Mouse (Mus musculus) intestine, embryonic 16.5 days (tissue): Measurements from ENCODE around the gene Evi2. TPM values are rescaled to one million over a fixed set of nuclear protein-coding genes. Genes with fewer than 3 reads are reported as not detected.

ENCODE experiments used
- ATAC-seq: fragments of 200-750 bp; cut with Nextera tagmentation; 2 replicates; pipeline ENCODE4 v1.8.0; 2017; ENCODE audit warnings: moderate TSS enrichment, moderate library complexity
- H3K27ac ChIP-seq: fragments of 300-500 bp; sonication (generic); 2 replicates; pipeline ENCODE4 v1.5.1; 2014; ENCODE audit warnings: mild to moderate bottlenecking, low read length
- H3K27me3 ChIP-seq: fragments of 300-500 bp; sonication (generic); replicated peaks from 2 replicates; pipeline ENCODE4 v1.6.1; 2014; ENCODE audit warnings: low read length, control low read depth, mixed read lengths; ENCODE audit not compliant: control insufficient read depth, insufficient read depth
- H3K36me3 ChIP-seq: fragments of 300-500 bp; sonication (generic); 2 replicates; pipeline ENCODE4 v1.6.1; 2014; ENCODE audit warnings: low read length, control low read depth; ENCODE audit not compliant: control insufficient read depth, insufficient read depth
- H3K4me1 ChIP-seq: fragments of 300-500 bp; sonication (generic); 2 replicates; pipeline ENCODE4 v1.6.1; 2014; ENCODE audit warnings: low read length, control low read depth, mixed read lengths; ENCODE audit not compliant: control insufficient read depth, insufficient read depth
- H3K4me2 ChIP-seq: fragments of 300-500 bp; sonication (generic); 2 replicates; pipeline ENCODE4 v1.6.1; 2014; ENCODE audit warnings: low read depth, low read length, control low read depth
- H3K4me3 ChIP-seq: fragments of 300-500 bp; sonication (generic); 2 replicates; pipeline ENCODE4 v1.5.1; 2014; ENCODE audit warnings: mild to moderate bottlenecking, low read length
- H3K9ac ChIP-seq: fragments of 300-500 bp; sonication (generic); 2 replicates; pipeline ENCODE4 v1.6.1; 2014; ENCODE audit warnings: low read depth, low read length
- H3K9me3 ChIP-seq: fragments of 300-500 bp; sonication (generic); 2 replicates; pipeline ENCODE4 v1.6.1; 2016; ENCODE audit warnings: low read length, control low read depth; ENCODE audit not compliant: control insufficient read depth
- WGBS: fragments of 180-500 bp; shearing (Covaris S2); extraction: QIAGEN DNeasy Blood & Tissue Kit; methylation state at CpG from one replicate; pipeline ENCODE4 v1.1.7; 2014; 5-methylcytosine and 5-hydroxymethylcytosine counted together
- polyA plus RNA-seq: library from polyadenylated mRNA; unstranded; fragments of >200 nt; fragmentation: Nextera tagmentation; extraction: Ambion mirVana; gene quantifications from 2 replicates; pipeline ENCODE4 v1.2.1, GENCODE M21; 2015

The Evi2 gene
- polyA plus RNA-seq, 1 experiment from 2014 or later, result 0.50 TPM

DNA sequence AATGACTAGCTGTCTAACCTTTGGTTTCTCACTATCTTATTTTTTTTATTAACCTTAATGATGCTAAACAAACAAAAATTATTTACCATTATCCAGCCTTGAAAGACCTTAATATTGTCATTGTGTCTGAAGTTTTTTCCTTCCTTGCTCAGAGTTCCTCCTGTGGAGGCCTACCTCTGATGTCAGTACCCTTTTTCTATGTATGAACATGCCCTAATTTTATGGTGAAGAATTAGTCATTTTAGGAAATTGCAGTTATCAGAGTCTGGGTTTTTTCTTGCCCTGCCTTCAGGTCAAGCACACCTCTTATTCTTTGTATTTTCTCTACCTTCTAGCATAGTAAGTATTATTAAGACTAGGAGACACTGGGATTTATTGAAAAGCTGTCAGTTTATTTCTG, 45.7 kb downstream of the Evi2 start:
- H3K36me3 ChIP-seq, result no peaks in the 10 kb centered on the region
- H3K9ac ChIP-seq, result no peak overlapping the region
- H3K27ac ChIP-seq, result no peak overlapping the region
- no peak overlapping the region for H3K4me2 ChIP-seq
- H3K27me3 ChIP-seq, result no peaks in the 10 kb centered on the region
- H3K4me3 ChIP-seq, result no peak overlapping the region
- no peak for ATAC-seq
- no peaks in the 10 kb centered on the region for H3K9me3 ChIP-seq
- H3K4me1 ChIP-seq, result 0 out of 2 replicates have a peak, but pooled peaks cover 3% of the 10 kb centered on the region

DNA sequence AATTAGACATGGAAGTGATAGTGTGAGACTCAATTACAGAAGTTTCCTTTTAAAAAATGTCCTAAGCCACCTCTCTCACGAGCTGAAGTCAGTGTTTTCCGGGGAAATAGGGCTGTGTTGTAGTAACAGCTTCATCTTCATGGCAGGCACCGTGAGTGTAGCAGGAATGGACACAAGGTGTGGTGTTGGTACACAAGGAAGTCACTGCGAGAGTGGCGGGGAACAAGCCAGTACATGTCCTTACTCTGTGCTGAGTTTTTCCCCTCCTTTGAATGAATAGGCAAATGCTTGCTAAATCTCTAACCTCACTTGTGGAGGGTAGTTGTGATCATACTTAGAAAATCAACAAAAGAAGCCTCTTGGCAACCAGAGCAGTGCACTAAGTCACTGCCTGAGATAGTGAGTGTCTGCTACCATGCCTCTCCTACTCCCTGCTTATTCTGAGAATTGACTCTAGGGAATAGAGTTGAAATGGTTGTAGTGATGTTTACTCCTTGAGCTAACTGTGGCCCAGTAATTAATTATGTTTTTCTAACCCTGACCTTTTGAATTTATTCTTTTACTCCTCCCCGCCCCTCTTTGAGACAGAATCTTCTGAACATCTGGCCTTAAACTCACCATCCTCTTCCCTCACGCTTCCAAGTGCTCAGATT, 46.4 kb downstream of the Evi2 start:
- Histone ChIP-seq H3K4me2 (no peak overlapping the region), H3K9me3 (no peaks in the 10 kb centered on the region), H3K27me3 (no peaks in the 10 kb centered on the region), H3K4me3 (no peak overlapping the region), H3K27ac (0 out of 2 replicates have a peak overlapping the region, but pooled peaks have one; percentile 41), H3K4me1 (no peaks in the 10 kb centered on the region), H3K9ac (no peak overlapping the region), H3K36me3 (no peaks in the 10 kb centered on the region)
- WGBS, result 74% methylated on average over 7 of the region's 7 CpGs
- no peak for ATAC-seq

DNA sequence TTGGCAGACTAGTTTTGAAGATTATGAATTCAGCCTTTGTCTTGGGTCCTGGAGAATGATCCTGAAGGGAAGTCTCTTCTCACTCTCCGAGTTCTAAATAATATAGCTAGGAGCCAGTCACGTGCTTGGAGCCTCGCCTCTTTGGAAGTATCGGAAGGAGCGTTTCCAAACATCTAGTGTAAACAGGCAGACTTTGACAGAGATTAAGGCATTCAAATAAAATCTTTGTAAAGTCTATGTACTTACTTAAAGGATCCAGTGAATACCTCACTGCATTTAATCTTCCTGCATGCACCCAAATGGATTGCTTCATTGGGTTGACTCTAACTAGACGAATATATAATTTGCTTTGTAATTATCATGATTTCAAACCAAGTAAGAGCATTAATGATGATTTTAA, 47.0 kb downstream of the Evi2 start:
- H3K9ac ChIP-seq, result no peak overlapping the region
- no peak overlapping the region for H3K4me3 ChIP-seq
- H3K36me3 ChIP-seq, result no peaks in the 10 kb centered on the region
- no peak overlapping the region for H3K4me2 ChIP-seq
- H3K4me1 ChIP-seq, result no peaks in the 10 kb centered on the region
- H3K27ac ChIP-seq, result no peak overlapping the region
- WGBS, result 56% methylated on average over 6 of the region's 6 CpGs
- ATAC-seq, result no peak
- H3K27me3 ChIP-seq, result no peaks in the 10 kb centered on the region
- no peaks in the 10 kb centered on the region for H3K9me3 ChIP-seq

DNA sequence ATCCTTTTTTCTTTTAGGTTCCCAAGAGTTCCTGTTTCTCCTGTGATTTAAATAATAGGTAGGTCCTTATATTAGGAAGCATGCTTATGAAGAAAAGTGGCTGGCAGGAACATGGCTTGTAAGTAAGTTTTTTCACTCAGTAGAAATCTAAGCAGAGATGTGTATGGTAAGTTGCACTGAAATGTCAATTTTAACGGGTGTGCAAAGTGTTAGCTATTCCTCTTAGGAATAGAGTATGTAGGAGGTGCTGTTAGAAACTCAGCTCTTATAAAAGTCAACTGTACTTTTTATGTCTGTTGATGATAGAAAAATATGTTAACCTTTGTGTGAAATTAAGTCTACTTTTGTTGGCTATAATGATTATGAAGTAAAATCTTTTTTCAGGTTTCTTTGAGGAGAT, 62.3 kb downstream of the Evi2 start:
- Histone ChIP-seq H3K27ac (no peak overlapping the region), H3K4me3 (no peak overlapping the region), H3K27me3 (no peaks in the 10 kb centered on the region), H3K36me3 (peaks cover 8% of the 10 kb centered on the region; the same call in 1 of the 2 replicates), H3K9me3 (no peaks in the 10 kb centered on the region), H3K9ac (no peak overlapping the region), H3K4me1 (no peaks in the 10 kb centered on the region), H3K4me2 (no peak overlapping the region)
- WGBS, result 84% methylated on average over 1 of the region's 1 CpGs
- ATAC-seq, result no peak

Other genes starting within 250 kb of the Evi2 start
- gene Gm9964, start 233.7 kb downstream of the Evi2 start, polyA plus RNA-seq, result not detected in 2 replicates
- 3.0 and 3.7 TPM in 2 replicates for gene Nf1, start 190.9 kb downstream of the Evi2 start, polyA plus RNA-seq
- 0.37 and 0.53 TPM in 2 replicates for gene Omg, start 26.5 kb downstream of the Evi2 start, polyA plus RNA-seq
- gene Evi2b, start 6.8 kb downstream of the Evi2 start, polyA plus RNA-seq, result 1.0 and 1.1 TPM in 2 replicates
- 2.9 and 3.4 TPM in 2 replicates for gene Evi2a, start within 50 bp of the Evi2 start, polyA plus RNA-seq
- gene Rab11fip4, start 60.6 kb upstream of the Evi2 start, polyA plus RNA-seq, result 1.3 and 2.0 TPM in 2 replicates